Mouse (Mus musculus): Measurements from ENCODE around the gene Dennd6b.
A peak's percentile ranks its signal among the peaks of the same experiment; 100 is the strongest.

DNA sequence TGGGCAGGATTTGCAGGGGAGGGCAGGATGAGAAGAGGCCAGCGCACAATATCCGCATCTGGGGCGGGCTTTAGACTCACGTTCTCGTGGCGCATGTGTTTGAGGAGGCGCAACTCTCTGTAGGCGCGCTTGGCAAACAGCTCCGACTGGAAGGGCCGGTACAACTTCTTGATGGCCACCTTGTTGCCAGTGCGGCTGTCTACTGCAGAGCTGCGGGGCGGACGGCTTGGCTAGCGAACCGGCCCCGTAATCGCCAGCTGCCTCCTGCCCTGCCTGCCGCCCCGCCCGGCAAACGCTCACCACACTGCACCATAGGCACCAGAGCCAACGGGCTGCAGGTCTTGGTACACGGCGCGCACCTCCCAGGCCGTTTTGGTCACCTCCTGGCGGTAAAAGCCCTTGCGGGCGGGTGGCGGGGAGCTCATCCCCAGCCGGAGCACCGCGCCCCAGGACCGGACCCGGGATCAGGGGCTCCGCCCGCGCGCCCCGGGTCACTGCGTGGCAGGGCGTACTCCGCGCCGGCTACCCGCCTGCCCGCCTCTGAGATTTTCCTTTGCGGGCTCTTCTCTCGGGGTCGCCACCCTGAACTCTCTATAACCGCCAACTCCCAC is 56.1 kb downstream of the Dennd6b start:
- TF ChIP-seq EP300 (optimal IDR thresholded peaks at IDR 0.05), result peak; percentile 11
- TF ChIP-seq CTCF (IDR thresholded peaks at IDR 0.05; ENCODE audit: low read depth), result no peak

Measured in stomach, postnatal 0 days (tissue).